Mouse (Mus musculus): Measurements from ENCODE around the gene Gba2. TPM values are rescaled to one million over a fixed set of nuclear protein-coding genes. Genes with fewer than 3 reads are reported as not detected.

Gba2 gene
- total and polyA plus RNA-seq, 2 experiments from 2014 or later: 36.3 to 47.6 TPM

DNA sequence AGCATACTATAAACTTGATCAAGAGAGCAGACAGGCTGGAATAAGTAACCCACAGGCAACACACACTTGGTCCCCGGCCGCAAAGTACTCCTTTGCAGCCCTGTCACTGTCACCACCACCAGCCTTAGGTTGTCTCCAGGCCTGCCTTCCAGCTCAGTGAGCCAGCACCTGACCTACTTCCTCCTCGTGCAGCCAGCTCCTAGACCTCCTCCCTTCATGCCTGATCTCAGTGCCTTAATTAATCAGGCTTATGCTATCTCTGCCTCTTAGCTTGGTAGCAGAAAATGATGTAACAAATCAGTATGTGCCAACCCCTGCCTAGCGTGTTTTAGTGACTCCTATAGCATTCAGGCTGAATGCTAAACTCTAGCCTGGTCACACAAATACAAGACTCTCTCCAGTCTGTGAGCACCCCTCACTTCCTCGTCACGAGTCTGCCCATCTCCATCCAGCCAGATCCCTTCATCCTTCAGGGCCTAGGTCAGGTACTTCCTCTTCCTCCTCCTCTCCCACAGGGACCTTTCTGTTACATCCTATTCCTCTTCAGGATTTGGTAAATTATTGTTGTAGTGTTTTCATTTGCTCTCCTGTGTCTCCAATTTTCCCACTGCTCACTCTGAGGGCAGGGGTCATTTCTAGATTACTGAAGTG lies 7.2 kb downstream of the Gba2 start:
- DNase-seq (ENCODE audit: low spot score) (no peak), ATAC-seq (no peak)
- no peak overlapping the region for H3K9ac ChIP-seq (replicated peaks; ENCODE audit: low read length)
- TF ChIP-seq CTCF (IDR thresholded peaks at IDR 0.05; ENCODE audit: low read depth): no peak
- no peak overlapping the region for H3K4me2 ChIP-seq (ENCODE audit: low read depth, low read length)
- no peaks in the 10 kb centered on the region for H3K9me3 ChIP-seq (ENCODE audit: low read length)
- peaks cover 82% of the 10 kb centered on the region for H3K36me3 ChIP-seq (ENCODE audit: insufficient read depth, low read length)
- WGBS: 88% methylated on average over 6 of the region's 6 CpGs
- H3K4me1 ChIP-seq (ENCODE audit: insufficient read depth, low read length): peaks cover under 1% of the 10 kb centered on the region; the same call in 1 of the 2 replicates
- no peak overlapping the region for H3K27ac ChIP-seq
- no peak overlapping the region for H3K4me3 ChIP-seq (ENCODE audit: low read length)
- H3K27me3 ChIP-seq (ENCODE audit: insufficient read depth, low read length): no peaks in the 10 kb centered on the region

DNA sequence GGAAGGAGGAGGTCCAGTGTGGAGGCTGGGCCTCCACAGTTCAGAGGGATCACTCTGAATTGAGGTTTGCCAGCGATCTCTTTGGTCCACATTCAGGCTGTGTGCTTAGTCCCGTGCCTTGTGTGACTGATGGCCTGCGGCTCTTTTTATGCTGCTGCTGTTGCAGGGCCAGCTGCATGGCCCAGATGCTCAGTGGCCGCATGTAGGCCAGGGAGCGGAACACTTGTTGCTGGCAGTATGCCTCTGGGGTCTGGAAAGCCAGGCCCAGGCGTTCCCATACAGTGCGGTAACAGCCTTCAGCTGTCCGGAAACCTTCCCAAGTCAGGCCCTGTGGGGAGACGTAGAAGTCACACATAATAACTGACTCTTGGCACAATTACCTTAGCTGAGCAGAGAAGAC lies 11.5 kb downstream of the Gba2 start:
- DNase-seq (ENCODE audit: low spot score) (no peak), ATAC-seq (no peak)
- 90% methylated on average over 9 of the region's 9 CpGs for WGBS
- Histone ChIP-seq H3K36me3 (ENCODE audit: insufficient read depth, low read length) (peaks cover 73% of the 10 kb centered on the region), H3K4me1 (ENCODE audit: insufficient read depth, low read length) (peaks cover 6% of the 10 kb centered on the region), H3K9ac (replicated peaks; ENCODE audit: low read length) (no peak overlapping the region), H3K4me3 (ENCODE audit: low read length) (no peak overlapping the region), H3K4me2 (ENCODE audit: low read depth, low read length) (no peak overlapping the region), H3K27me3 (ENCODE audit: insufficient read depth, low read length) (no peaks in the 10 kb centered on the region), H3K9me3 (ENCODE audit: low read length) (no peaks in the 10 kb centered on the region), H3K27ac (no peak overlapping the region)
- TF ChIP-seq CTCF (IDR thresholded peaks at IDR 0.05; ENCODE audit: low read depth): no peak

DNA sequence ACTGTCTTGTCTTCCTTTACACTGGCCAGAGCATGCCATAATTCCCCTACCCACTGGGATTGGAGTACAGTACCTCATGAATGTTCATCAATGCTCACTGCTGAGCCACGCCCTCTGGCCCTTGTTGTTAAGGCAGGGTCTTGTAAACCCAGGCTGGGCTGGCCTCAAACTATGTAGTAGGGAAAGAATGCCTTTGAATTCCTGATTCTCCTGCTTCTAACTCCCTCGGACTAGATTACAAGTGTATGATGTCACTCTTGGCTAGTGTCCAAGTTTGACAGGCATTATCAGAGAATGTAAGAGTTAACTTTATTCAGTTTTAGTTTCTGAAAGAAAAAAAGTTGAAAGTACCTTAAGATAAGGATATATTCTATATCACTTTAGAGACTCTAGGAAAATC lies 14.4 kb downstream of the Gba2 start:
- Histone ChIP-seq H3K36me3 (ENCODE audit: insufficient read depth, low read length) (peaks cover 44% of the 10 kb centered on the region), H3K9ac (replicated peaks; ENCODE audit: low read length) (0 out of 2 replicates have a peak overlapping the region, but pooled peaks have one; percentile 91), H3K27me3 (ENCODE audit: insufficient read depth, low read length) (no peaks in the 10 kb centered on the region), H3K4me2 (ENCODE audit: low read depth, low read length) (no peak overlapping the region), H3K9me3 (ENCODE audit: low read length) (no peaks in the 10 kb centered on the region), H3K4me3 (ENCODE audit: low read length) (no peak overlapping the region), H3K4me1 (ENCODE audit: insufficient read depth, low read length) (peaks cover 18% of the 10 kb centered on the region), H3K27ac (no peak overlapping the region)
- no peak for TF ChIP-seq CTCF (IDR thresholded peaks at IDR 0.05; ENCODE audit: low read depth)
- DNase-seq (ENCODE audit: low spot score) (peak; percentile 31), ATAC-seq (no peak)
- WGBS: 39% methylated on average over 2 of the region's 2 CpGs

DNA sequence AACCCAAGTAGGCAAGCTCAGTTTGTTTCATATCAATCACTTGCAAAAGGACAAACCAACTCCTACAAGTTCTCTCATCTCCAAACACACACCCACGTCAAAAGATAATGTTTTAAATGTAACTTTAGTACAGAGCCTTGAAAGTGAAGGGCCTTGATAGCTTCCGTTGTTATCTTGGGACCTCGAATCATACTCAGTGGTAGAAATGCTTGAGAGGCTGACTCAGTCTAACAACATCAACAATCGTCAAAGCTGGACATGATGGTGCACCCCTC lies 15.1 kb downstream of the Gba2 start:
- ATAC-seq (no peak), DNase-seq (ENCODE audit: low spot score) (no peak)
- peaks cover 39% of the 10 kb centered on the region for H3K36me3 ChIP-seq (ENCODE audit: insufficient read depth, low read length)
- H3K27ac ChIP-seq: peak overlapping the region; percentile 95; the same call in 1 of the 2 replicates
- H3K9ac ChIP-seq (replicated peaks; ENCODE audit: low read length): peak overlapping the region; percentile 91
- no peaks in the 10 kb centered on the region for H3K27me3 ChIP-seq (ENCODE audit: insufficient read depth, low read length)
- peak overlapping the region; percentile 85 for H3K4me3 ChIP-seq (ENCODE audit: low read length)
- H3K4me1 ChIP-seq (ENCODE audit: insufficient read depth, low read length): peaks cover 18% of the 10 kb centered on the region
- H3K9me3 ChIP-seq (ENCODE audit: low read length): no peaks in the 10 kb centered on the region
- 88% methylated on average over 4 of the region's 4 CpGs for WGBS
- H3K4me2 ChIP-seq (ENCODE audit: low read depth, low read length): peak overlapping the region; percentile 64
- no peak for TF ChIP-seq CTCF (IDR thresholded peaks at IDR 0.05; ENCODE audit: low read depth)

DNA sequence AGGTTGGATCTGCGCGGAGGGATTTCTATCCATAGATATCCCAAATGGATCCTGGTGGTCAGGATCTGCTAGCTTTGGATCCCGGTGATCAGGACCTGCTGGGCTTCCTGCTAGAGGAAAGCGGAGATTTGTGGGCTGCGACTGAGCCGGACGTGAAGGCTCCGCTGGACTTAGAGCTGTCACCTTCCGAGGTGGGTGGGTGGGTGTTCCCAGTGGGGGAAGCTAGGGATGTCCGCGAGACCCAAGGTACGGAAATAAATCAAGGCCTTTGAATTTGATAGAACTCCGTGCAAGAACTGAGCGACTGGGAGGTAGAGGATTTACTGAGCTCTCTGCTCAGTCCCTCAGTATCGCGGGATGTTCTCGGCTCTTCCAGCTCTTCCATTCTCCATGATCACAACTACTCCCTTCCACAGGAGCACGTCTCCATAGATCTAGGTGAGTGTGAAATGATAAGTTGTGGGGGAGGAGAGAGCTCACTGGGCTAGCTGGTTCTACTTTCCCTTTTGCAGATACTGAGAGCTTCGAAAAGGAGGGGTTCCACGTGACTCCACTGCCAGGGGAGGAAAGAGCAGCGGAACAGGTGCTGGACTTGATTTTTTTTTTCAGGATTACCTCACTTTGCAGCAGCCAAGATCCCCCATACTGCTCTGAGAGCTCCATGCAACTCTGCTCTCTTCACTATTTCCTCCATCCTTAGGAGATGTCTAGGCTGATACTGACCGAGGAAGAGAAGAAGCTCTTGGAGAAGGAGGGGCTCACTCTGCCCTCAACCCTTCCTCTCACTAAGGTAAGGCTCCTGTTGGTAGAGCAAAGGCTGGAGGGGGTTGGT lies 15.7 kb downstream of the Gba2 start:
- Histone ChIP-seq H3K9ac (replicated peaks; ENCODE audit: low read length) (peak overlapping the region; percentile 91), H3K4me3 (ENCODE audit: low read length) (peak overlapping the region; percentile 85), H3K36me3 (ENCODE audit: insufficient read depth, low read length) (peaks cover 36% of the 10 kb centered on the region), H3K4me2 (ENCODE audit: low read depth, low read length) (peak overlapping the region; percentile 64), H3K4me1 (ENCODE audit: insufficient read depth, low read length) (peaks cover 18% of the 10 kb centered on the region), H3K9me3 (ENCODE audit: low read length) (no peaks in the 10 kb centered on the region), H3K27ac (peak overlapping the region; percentile 95), H3K27me3 (ENCODE audit: insufficient read depth, low read length) (no peaks in the 10 kb centered on the region)
- ATAC-seq (peak; percentile 27), DNase-seq (ENCODE audit: low spot score) (peak; percentile 40)
- WGBS: 6% methylated on average over 22 of the region's 22 CpGs
- no peak for TF ChIP-seq CTCF (IDR thresholded peaks at IDR 0.05; ENCODE audit: low read depth)

DNA sequence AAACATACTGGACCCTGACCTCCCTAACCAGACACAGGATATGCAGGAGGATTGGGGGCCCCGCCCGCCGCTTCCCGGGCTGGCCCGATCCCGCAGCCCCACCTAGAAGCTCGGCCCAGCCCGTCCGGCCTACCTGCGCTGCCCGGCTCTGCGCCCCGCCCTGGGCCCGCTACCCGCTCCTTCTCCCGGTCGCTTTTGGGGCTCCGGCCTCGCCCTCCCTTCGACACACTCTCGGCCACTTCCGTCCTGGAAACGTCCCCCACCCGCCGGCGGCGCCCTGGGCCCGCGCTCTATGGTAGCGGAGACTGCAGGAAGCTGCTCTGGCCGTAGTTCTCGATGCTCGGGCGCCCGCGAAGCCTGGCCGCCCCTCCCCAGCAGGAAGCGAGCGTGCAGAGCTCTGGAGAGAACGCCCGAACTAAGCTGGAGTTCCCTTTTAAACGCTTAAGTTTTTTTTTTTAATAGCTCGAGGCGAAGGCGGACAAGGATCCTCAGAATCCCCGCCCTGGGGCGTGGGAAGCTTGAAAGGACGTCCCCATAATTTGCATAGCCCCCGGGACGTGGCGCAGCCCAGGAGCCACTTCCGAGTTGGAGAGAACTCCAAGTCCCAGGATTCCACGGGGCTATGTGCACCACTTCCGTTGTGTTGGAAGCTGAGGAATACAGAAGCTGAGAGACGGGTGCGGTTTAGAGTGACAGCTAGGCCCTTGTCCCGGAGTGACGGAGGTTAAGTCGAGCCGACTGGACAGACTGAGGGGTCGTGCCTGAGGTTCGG lies 16.5 kb downstream of the Gba2 start, which contains the start of the genes Creb3 and Tln1:
Gene Creb3, plus strand, starts transcription at position 336 of the 772 bp plus-strand sequence.
Gene Tln1, minus strand, starts transcription at position 695 of the 772 bp plus-strand sequence.
- Histone ChIP-seq H3K4me1 (ENCODE audit: insufficient read depth, low read length) (peaks cover 18% of the 10 kb centered on the region), H3K9me3 (ENCODE audit: low read length) (no peaks in the 10 kb centered on the region), H3K36me3 (ENCODE audit: insufficient read depth, low read length) (peaks cover 28% of the 10 kb centered on the region), H3K27ac (peak within 1 kb of the TSS; percentile 95), H3K4me3 (ENCODE audit: low read length) (peak within 1 kb of the TSS; percentile 85), H3K4me2 (ENCODE audit: low read depth, low read length) (peak within 1 kb of the TSS; percentile 64), H3K9ac (replicated peaks; ENCODE audit: low read length) (peak within 1 kb of the TSS; percentile 91), H3K27me3 (ENCODE audit: insufficient read depth, low read length) (no peaks in the 10 kb centered on the region)
- ATAC-seq: peak; percentile 95
- WGBS: under 1% methylated on average over 62 of the region's 62 CpGs
- TF ChIP-seq CTCF (IDR thresholded peaks at IDR 0.05; ENCODE audit: low read depth): peak; percentile 21
- DNase-seq (ENCODE audit: low spot score): peak; percentile 97
